Mouse (Mus musculus): ENCODE data around the gene Itga2b.
A peak's percentile ranks its signal among the peaks of the same experiment; 100 is the strongest.

Itga2b gene

GRCm38 (mm10) chr11:102469648-102470357, at the start of gene Itga2b:
Gene Itga2b, minus strand, starts transcription at chr11:102470122.
- no peak for DNase-seq (ENCODE audit: low spot score in 2 of 2)

GRCm38 (mm10) chr11:102514793-102515424, 45.0 kb upstream of the Itga2b start:
- no peak for DNase-seq (ENCODE audit: low spot score in 2 of 2)

GRCm38 (mm10) chr11:102510226-102510625, 40.3 kb upstream of the Itga2b start:
- DNase-seq (ENCODE audit: low spot score in 2 of 2): no peak

- DNase-seq (ENCODE audit: low spot score in 2 of 2): no peak
Measured at GRCm38 (mm10) chr11:102496732-102497131, 26.8 kb upstream of the Itga2b start.

GRCm38 (mm10) chr11:102496206-102496605, 26.3 kb upstream of the Itga2b start:
- DNase-seq (ENCODE audit: low spot score in 2 of 2): no peak

GRCm38 (mm10) chr11:102495742-102496141, 25.8 kb upstream of the Itga2b start:
- no peak for DNase-seq (ENCODE audit: low spot score in 2 of 2)

GRCm38 (mm10) chr11:102495114-102495513, 25.2 kb upstream of the Itga2b start:
- no peak for DNase-seq (ENCODE audit: low spot score in 2 of 2)

GRCm38 (mm10) chr11:102494063-102494650, 24.2 kb upstream of the Itga2b start:
- DNase-seq (ENCODE audit: low spot score in 2 of 2): no peak

- DNase-seq (ENCODE audit: low spot score in 2 of 2): no peak
Measured at GRCm38 (mm10) chr11:102493241-102493640, 23.3 kb upstream of the Itga2b start.

GRCm38 (mm10) chr11:102487901-102488300, 18.0 kb upstream of the Itga2b start:
- DNase-seq (ENCODE audit: low spot score in 2 of 2): no peak

- peak; percentile 14 to 32 for DNase-seq (ENCODE audit: low spot score in 2 of 2)
Measured at GRCm38 (mm10) chr11:102486733-102487386, 16.9 kb upstream of the Itga2b start.

GRCm38 (mm10) chr11:102481779-102482178, 11.9 kb upstream of the Itga2b start:
- no peak for DNase-seq (ENCODE audit: low spot score in 2 of 2)

GRCm38 (mm10) chr11:102480897-102481296, 11.0 kb upstream of the Itga2b start:
- DNase-seq (ENCODE audit: low spot score in 2 of 2): no peak

GRCm38 (mm10) chr11:102480111-102480510, 10.2 kb upstream of the Itga2b start:
- no peak for DNase-seq (ENCODE audit: low spot score in 2 of 2)

- no peak for DNase-seq (ENCODE audit: low spot score in 2 of 2)
Measured at GRCm38 (mm10) chr11:102479581-102479980, 9.7 kb upstream of the Itga2b start.

- DNase-seq (ENCODE audit: low spot score in 2 of 2): no peak
Measured at GRCm38 (mm10) chr11:102478671-102479070, 8.7 kb upstream of the Itga2b start.

GRCm38 (mm10) chr11:102475027-102475426, 5.1 kb upstream of the Itga2b start:
- no peak for DNase-seq (ENCODE audit: low spot score in 2 of 2)

GRCm38 (mm10) chr11:102467041-102467631, 2.8 kb downstream of the Itga2b start:
- DNase-seq (ENCODE audit: low spot score in 2 of 2): peak; percentile 93 to 94

GRCm38 (mm10) chr11:102465713-102466436, 4.0 kb downstream of the Itga2b start:
- DNase-seq (ENCODE audit: low spot score in 2 of 2): no peak

GRCm38 (mm10) chr11:102464901-102465300, 5.0 kb downstream of the Itga2b start:
- no peak for DNase-seq (ENCODE audit: low spot score in 2 of 2)

GRCm38 (mm10) chr11:102461764-102462163, 8.2 kb downstream of the Itga2b start:
- no peak for DNase-seq (ENCODE audit: low spot score in 2 of 2)
